Mouse (Mus musculus): ENCODE measurements around the gene Agpat4.

Gene Agpat4

GRCm38 (mm10) chr17:12261376-12261775 lies 142.9 kb downstream of the Agpat4 start:
- no peak overlapping the region for H3K4me3 ChIP-seq (replicated peaks; ENCODE audit: low read length)
- H3K4me1 ChIP-seq (replicated peaks; ENCODE audit: low read depth, low read length), result peaks cover 28% of the 10 kb centered on the region
- TF ChIP-seq CTCF (conservative IDR thresholded peaks at IDR 0.05; ENCODE audit: low read length), result no peak
- TF ChIP-seq NANOG (IDR thresholded peaks at IDR 0.05; ENCODE audit: borderline replicate concordance, low read length), result no peak
- no peak for TF ChIP-seq POU5F1 (IDR thresholded peaks at IDR 0.05; ENCODE audit: borderline replicate concordance, low read length)
- H3K36me3 ChIP-seq (ENCODE audit: insufficient read depth, low read length), result peaks cover 69% of the 10 kb centered on the region
- H3K9me3 ChIP-seq (ENCODE audit: low read length), result no peaks in the 10 kb centered on the region
- H3K27me3 ChIP-seq (ENCODE audit: insufficient read depth, low read length), result no peaks in the 10 kb centered on the region

- no peak overlapping the region for H3K4me3 ChIP-seq (replicated peaks; ENCODE audit: low read length)
- H3K27me3 ChIP-seq (ENCODE audit: insufficient read depth, low read length), result no peaks in the 10 kb centered on the region
- no peaks in the 10 kb centered on the region for H3K9me3 ChIP-seq (ENCODE audit: low read length)
- no peak for TF ChIP-seq POU5F1 (IDR thresholded peaks at IDR 0.05; ENCODE audit: borderline replicate concordance, low read length)
- TF ChIP-seq NANOG (IDR thresholded peaks at IDR 0.05; ENCODE audit: borderline replicate concordance, low read length), result no peak
- no peak for TF ChIP-seq CTCF (conservative IDR thresholded peaks at IDR 0.05; ENCODE audit: low read length)
- peaks cover 33% of the 10 kb centered on the region for H3K4me1 ChIP-seq (replicated peaks; ENCODE audit: low read depth, low read length)
- H3K36me3 ChIP-seq (ENCODE audit: insufficient read depth, low read length), result peaks cover 64% of the 10 kb centered on the region
Measured at GRCm38 (mm10) chr17:12261887-12262286, 143.4 kb downstream of the Agpat4 start.

- no peaks in the 10 kb centered on the region for H3K9me3 ChIP-seq (ENCODE audit: low read length)
- peaks cover 54% of the 10 kb centered on the region for H3K36me3 ChIP-seq (ENCODE audit: insufficient read depth, low read length)
- H3K4me3 ChIP-seq (replicated peaks; ENCODE audit: low read length), result no peak overlapping the region
- no peaks in the 10 kb centered on the region for H3K27me3 ChIP-seq (ENCODE audit: insufficient read depth, low read length)
- no peak for TF ChIP-seq CTCF (conservative IDR thresholded peaks at IDR 0.05; ENCODE audit: low read length)
- no peak for TF ChIP-seq NANOG (IDR thresholded peaks at IDR 0.05; ENCODE audit: borderline replicate concordance, low read length)
- no peak for TF ChIP-seq POU5F1 (IDR thresholded peaks at IDR 0.05; ENCODE audit: borderline replicate concordance, low read length)
- H3K4me1 ChIP-seq (replicated peaks; ENCODE audit: low read depth, low read length), result peaks cover 42% of the 10 kb centered on the region
Measured at GRCm38 (mm10) chr17:12262851-12263250, 144.3 kb downstream of the Agpat4 start.

DNA sequence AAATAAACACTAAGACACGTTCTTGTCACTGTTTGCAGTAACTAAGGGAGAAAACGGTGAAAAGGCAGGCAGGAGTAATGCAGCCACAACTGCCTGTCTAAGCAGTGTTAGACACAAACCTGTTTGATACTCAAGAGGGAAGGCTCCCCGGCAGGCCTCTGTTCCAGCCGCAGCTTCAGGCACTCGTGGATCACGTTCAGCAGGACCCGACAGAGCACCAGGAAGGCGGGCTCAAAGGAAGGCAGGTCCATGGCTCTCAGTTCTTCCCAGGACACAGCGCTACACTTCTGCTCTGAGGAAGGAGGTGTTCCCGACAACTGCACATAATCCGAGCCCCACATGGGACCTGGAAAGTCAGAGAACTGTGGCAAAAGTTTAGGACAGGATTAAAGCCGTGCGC lies 145.3 kb downstream of the Agpat4 start:
- no peaks in the 10 kb centered on the region for H3K9me3 ChIP-seq (ENCODE audit: low read length)
- H3K27me3 ChIP-seq (ENCODE audit: insufficient read depth, low read length), result no peaks in the 10 kb centered on the region
- TF ChIP-seq NANOG (IDR thresholded peaks at IDR 0.05; ENCODE audit: borderline replicate concordance, low read length), result no peak
- TF ChIP-seq POU5F1 (IDR thresholded peaks at IDR 0.05; ENCODE audit: borderline replicate concordance, low read length), result no peak
- no peak for TF ChIP-seq CTCF (conservative IDR thresholded peaks at IDR 0.05; ENCODE audit: low read length)
- H3K36me3 ChIP-seq (ENCODE audit: insufficient read depth, low read length), result peaks cover 49% of the 10 kb centered on the region
- no peak overlapping the region for H3K4me3 ChIP-seq (replicated peaks; ENCODE audit: low read length)
- peaks cover 40% of the 10 kb centered on the region for H3K4me1 ChIP-seq (replicated peaks; ENCODE audit: low read depth, low read length)

DNA sequence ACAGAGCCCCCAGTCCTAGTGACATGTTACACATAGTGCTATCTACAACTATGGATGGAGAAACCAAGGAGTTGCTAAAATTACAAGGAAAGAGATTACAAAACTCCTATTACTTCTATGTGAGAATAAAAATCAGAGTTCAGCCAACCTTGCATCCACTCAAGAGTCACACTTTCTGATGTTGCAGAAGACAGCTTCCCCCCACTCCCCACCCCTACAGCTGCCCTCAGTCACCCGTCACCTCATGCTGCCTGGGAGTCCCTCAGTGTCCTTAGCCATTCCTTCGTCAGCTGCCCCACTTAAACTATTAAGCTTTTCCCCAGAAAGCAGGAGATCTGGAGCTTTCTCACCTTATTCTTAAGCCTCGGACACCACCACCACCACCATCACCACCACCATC lies 145.8 kb downstream of the Agpat4 start:
- H3K36me3 ChIP-seq (ENCODE audit: insufficient read depth, low read length), result peaks cover 49% of the 10 kb centered on the region
- no peaks in the 10 kb centered on the region for H3K9me3 ChIP-seq (ENCODE audit: low read length)
- no peaks in the 10 kb centered on the region for H3K27me3 ChIP-seq (ENCODE audit: insufficient read depth, low read length)
- H3K4me3 ChIP-seq (replicated peaks; ENCODE audit: low read length), result no peak overlapping the region
- TF ChIP-seq NANOG (IDR thresholded peaks at IDR 0.05; ENCODE audit: borderline replicate concordance, low read length) (no peak), CTCF (conservative IDR thresholded peaks at IDR 0.05; ENCODE audit: low read length) (no peak), POU5F1 (IDR thresholded peaks at IDR 0.05; ENCODE audit: borderline replicate concordance, low read length) (no peak)
- peaks cover 40% of the 10 kb centered on the region for H3K4me1 ChIP-seq (replicated peaks; ENCODE audit: low read depth, low read length)

DNA sequence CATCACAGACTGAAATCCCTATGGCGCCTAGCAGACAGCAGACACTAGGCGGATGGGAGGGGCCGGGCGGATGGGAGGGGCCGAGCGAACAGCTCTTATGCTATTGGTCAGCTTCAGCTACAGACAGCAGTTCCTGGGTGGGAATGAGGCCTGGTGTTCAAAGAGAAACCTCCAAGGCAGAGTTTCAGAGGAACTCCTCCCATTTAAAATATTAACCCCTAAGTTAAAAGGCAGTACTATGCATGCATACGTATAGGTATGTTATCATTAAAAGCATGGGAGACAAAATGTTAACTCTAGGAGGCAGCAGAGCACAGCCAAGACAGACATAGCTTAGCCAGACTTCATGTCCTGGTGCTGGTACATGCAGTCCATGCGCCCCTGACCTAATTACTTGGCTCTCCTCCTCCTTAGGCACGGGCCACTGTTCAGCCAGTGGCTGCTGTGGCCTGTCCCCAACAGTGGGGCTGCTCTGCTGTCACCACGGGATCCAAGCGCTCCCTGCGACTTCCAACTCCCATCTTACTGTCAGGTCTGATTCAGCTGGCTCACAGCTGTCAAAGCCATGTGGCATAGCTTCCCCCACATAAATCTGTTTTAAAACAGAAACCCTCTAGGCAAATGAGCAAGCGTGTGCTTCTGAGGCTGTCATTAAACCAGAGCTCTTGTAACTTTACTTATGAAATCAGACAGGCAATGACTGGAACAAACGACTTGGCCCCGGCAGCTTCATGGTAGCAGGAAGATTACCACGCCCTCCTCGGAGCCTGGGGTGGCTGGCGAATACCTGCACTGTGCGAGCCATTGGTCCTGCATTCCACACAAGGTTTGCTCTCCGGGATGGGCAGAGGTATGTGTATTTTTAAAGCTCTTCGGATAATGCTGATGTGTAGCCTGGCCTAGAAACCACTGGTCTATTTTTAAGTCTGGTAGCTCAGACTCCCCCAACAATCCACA lies 147.7 kb downstream of the Agpat4 start:
- H3K4me1 ChIP-seq (replicated peaks; ENCODE audit: low read depth, low read length), result peaks cover 44% of the 10 kb centered on the region
- no peaks in the 10 kb centered on the region for H3K9me3 ChIP-seq (ENCODE audit: low read length)
- H3K4me3 ChIP-seq (replicated peaks; ENCODE audit: low read length), result 0 out of 2 replicates have a peak overlapping the region, but pooled peaks have one; percentile 3
- no peak for TF ChIP-seq NANOG (IDR thresholded peaks at IDR 0.05; ENCODE audit: borderline replicate concordance, low read length)
- no peak for TF ChIP-seq POU5F1 (IDR thresholded peaks at IDR 0.05; ENCODE audit: borderline replicate concordance, low read length)
- H3K36me3 ChIP-seq (ENCODE audit: insufficient read depth, low read length), result peaks cover 52% of the 10 kb centered on the region
- no peaks in the 10 kb centered on the region for H3K27me3 ChIP-seq (ENCODE audit: insufficient read depth, low read length)

DNA sequence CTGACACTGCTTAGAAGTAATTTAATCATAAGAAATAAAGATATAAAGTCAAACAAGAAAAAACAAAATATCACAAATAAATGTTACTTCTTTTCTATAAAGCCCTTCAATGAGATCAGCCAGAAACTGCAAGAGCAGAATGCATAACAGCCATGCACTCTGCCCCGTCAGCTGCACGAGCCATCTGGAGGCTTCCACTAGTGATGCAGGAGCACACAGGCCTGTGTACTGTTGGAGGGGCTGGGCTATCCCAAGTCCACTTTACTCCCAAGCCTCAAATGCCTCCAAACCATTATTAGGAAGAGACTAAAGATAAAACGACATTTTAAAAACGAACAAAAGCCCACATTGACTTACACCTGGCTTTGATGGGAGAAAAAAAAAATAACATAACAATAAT lies 149.6 kb downstream of the Agpat4 start:
- H3K27me3 ChIP-seq (ENCODE audit: insufficient read depth, low read length), result no peaks in the 10 kb centered on the region
- H3K9me3 ChIP-seq (ENCODE audit: low read length), result no peaks in the 10 kb centered on the region
- H3K4me1 ChIP-seq (replicated peaks; ENCODE audit: low read depth, low read length), result peaks cover 43% of the 10 kb centered on the region
- TF ChIP-seq NANOG (IDR thresholded peaks at IDR 0.05; ENCODE audit: borderline replicate concordance, low read length) (no peak), POU5F1 (IDR thresholded peaks at IDR 0.05; ENCODE audit: borderline replicate concordance, low read length) (no peak), CTCF (conservative IDR thresholded peaks at IDR 0.05; ENCODE audit: low read length) (no peak)
- peaks cover 54% of the 10 kb centered on the region for H3K36me3 ChIP-seq (ENCODE audit: insufficient read depth, low read length)
- H3K4me3 ChIP-seq (replicated peaks; ENCODE audit: low read length), result no peak overlapping the region

- no peak overlapping the region for H3K4me3 ChIP-seq (replicated peaks; ENCODE audit: low read length)
- no peak for TF ChIP-seq CTCF (conservative IDR thresholded peaks at IDR 0.05; ENCODE audit: low read length)
- no peak for TF ChIP-seq NANOG (IDR thresholded peaks at IDR 0.05; ENCODE audit: borderline replicate concordance, low read length)
- no peak for TF ChIP-seq POU5F1 (IDR thresholded peaks at IDR 0.05; ENCODE audit: borderline replicate concordance, low read length)
- H3K27me3 ChIP-seq (ENCODE audit: insufficient read depth, low read length), result no peaks in the 10 kb centered on the region
- no peaks in the 10 kb centered on the region for H3K9me3 ChIP-seq (ENCODE audit: low read length)
- peaks cover 51% of the 10 kb centered on the region for H3K36me3 ChIP-seq (ENCODE audit: insufficient read depth, low read length)
- H3K4me1 ChIP-seq (replicated peaks; ENCODE audit: low read depth, low read length), result peaks cover 41% of the 10 kb centered on the region
Measured at GRCm38 (mm10) chr17:12268538-12268937, 150.0 kb downstream of the Agpat4 start.
